Mouse (Mus musculus) cerebellum, adult 9-10 months (tissue): ENCODE data around the gene Ilf2.

Source experiments
- DNase-seq: peaks from one replicate; pipeline ENCODE4 v3.0.0; 2022

Gene Ilf2

GRCm38 (mm10) chr3:90475831-90476611 lies at the start of gene Ilf2:
Gene Ilf2, plus strand, starts transcription at chr3:90476126.
- DNase-seq = peak; percentile 98

GRCm38 (mm10) chr3:90427574-90427973 lies 48.4 kb upstream of the Ilf2 start:
- DNase-seq = no peak

GRCm38 (mm10) chr3:90428186-90428585 lies 47.7 kb upstream of the Ilf2 start:
- DNase-seq = no peak

- DNase-seq = no peak
Observed at GRCm38 (mm10) chr3:90429576-90429975, 46.4 kb upstream of the Ilf2 start.

- peak; percentile 32 for DNase-seq
Observed at GRCm38 (mm10) chr3:90432348-90432747, 43.6 kb upstream of the Ilf2 start.

- peak; percentile 69 for DNase-seq
Observed at GRCm38 (mm10) chr3:90432811-90433219, 43.1 kb upstream of the Ilf2 start.

- peak; percentile 100 for DNase-seq
Observed at GRCm38 (mm10) chr3:90433381-90434020, 42.4 kb upstream of the Ilf2 start, which contains the start of gene Ints3. Gene Ints3, minus strand, starts transcription at chr3:90433622.

DNA sequence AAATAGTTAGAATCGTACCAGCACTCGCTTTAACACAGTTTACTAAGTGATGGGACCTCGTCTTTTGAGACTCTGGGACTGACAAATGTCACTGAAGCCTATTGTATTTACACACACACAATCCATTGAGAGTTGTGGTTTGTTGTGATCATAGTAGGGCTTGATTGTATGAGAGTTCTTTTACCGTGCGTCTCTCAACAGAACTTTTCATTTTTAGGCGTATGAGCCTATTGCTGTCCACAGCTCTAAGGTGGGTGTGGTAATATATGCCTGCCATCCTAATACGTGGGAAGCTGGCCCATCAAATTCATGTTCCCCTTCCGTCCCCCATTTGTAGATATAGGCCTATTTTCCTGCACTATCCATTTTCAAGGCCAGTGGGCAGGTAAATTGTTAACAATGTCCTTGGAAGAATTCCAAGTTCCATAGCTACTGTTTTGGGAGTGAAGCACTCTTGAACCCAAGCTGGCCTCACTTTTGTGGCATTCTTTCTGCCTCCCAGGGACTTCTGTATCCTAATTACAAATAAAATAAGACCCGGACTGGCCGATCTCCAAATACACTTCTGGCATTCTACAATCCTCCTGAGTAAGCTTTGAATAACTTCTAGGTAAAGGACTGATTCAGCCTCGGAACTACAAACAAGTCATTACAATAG lies 41.7 kb upstream of the Ilf2 start:
- peak; percentile 64 for DNase-seq

- no peak for DNase-seq
Observed at GRCm38 (mm10) chr3:90437131-90437530, 38.8 kb upstream of the Ilf2 start.

DNA sequence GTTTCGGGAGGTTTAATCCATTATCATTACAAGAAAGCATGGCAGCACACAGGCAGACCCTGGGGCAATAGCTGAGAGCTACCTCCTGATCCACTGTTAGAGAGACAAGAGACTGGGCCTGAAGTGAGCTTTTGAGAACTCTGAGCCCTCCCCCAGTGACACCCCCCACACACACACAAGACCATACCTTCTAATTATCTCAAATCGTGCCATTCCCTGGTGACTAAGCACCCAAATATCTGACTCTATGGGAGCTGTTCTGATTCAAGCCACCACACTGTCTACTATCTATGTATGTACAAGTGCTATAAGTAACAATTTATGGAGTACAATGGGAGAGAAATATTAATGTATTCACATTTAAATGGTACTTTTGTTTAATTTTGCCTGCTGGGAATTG lies 35.2 kb upstream of the Ilf2 start:
- no peak for DNase-seq

DNA sequence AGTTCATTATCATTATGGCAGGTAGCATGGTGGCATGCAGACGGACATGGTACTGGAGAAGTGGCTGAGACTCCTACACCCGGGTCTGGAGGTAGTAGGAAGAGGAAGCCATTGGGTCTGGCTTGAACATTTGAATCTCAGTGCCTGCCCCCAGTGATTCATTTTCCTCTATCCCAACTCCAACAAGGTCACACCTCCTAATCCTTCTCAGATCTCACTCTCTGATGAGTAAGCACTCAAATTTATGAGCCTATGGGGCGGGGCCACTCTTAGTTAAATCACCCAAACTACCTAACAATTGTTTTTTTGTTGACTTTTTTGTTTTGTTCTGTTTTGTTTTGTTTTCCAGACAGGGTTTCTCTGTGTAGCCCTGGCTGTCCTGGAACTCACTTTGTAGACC lies 31.9 kb upstream of the Ilf2 start:
- DNase-seq = no peak

DNA sequence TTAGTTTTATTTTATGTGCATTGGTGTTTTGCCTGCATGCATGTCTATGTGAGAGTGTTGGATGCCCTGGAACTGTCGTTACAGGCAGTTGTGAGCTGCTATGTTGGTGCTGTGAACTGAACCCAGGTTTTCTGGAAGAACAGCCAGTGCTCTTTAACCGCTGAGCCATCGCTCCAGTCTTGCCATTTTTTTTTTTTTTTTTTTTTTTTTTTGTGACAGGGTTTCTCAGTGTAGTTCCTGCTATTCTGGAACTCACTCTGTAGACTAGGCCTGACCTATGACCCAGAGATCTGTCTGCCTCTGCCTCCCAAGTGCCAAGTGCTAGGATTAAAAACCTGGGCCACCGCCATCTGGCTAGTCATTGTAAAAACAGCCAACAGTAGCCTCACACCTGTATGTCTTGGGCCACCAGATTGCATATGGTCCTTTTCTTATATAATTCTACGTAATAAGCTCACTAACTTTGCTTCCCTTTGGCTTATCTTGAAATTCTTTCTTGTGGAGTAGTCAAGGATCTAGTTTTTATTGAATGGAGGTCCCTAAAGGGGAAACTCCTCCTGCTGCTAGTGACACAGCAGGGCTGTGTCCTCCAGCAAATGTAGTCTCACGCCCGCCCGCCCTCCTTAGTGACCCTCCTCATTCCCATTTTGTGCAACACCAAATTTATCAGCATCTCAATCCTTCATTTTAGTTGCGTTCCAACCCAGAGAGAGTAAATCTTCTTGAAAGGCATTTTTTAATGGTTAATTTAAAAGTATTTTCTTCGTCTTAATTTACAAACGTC lies 30.3 kb upstream of the Ilf2 start:
- DNase-seq = no peak

GRCm38 (mm10) chr3:90446389-90447122 lies 29.4 kb upstream of the Ilf2 start:
- DNase-seq = peak; percentile 32

GRCm38 (mm10) chr3:90447123-90447494 lies 28.8 kb upstream of the Ilf2 start:
- DNase-seq = no peak

GRCm38 (mm10) chr3:90448626-90449025 lies 27.3 kb upstream of the Ilf2 start:
- DNase-seq = no peak

DNA sequence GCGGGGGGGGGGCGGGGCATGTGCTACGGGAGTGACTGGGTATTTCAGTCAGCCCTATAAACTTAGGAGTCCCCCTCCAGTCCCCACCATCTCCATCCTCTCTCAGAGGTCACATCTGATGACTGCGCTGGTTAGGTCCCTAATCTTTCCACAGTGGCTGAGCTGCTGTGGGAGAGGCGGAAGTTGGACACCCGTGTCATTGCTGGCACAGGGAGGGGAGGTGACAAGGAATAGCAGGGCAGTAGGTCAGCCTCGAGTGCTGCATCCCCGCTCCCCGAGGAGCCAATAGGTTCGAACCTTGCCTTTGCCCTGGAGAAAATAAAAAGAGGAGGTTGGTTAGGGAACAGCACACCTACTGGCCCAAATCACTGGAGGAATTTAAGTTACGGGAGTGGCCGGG lies 25.1 kb upstream of the Ilf2 start:
- DNase-seq = no peak

DNA sequence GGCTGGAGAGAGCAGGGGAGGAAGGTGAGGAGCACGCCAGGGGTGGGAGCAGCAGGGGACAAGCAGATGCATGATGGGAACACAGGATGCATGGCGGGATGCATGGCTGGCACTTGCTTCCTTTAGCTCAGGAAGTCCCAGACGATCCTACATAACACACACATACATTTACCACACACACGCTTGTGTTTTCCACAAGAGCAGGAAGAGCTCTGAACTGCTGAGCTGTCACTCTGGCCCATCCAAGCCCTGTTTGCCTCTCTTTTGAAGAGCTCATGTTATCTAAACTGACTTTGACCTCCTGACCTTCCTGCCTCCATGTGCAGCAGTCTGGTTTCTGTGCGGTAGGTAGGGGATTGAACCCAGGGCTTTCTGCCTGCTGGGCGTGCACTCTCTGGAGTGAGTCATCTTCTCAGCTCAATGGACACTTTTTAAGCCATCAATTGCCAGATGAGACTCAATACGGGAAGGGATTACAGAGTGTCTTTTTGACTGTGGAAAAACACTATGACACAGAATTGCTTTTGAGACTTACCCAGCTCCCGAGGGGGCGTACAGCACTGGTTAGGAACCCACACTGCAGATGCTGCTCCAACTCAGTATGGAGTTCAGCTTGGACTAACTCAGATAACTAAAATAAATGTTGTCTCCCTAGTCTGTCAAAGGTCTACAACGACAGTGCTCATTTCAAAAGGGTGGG lies 24.4 kb upstream of the Ilf2 start:
- no peak for DNase-seq

DNA sequence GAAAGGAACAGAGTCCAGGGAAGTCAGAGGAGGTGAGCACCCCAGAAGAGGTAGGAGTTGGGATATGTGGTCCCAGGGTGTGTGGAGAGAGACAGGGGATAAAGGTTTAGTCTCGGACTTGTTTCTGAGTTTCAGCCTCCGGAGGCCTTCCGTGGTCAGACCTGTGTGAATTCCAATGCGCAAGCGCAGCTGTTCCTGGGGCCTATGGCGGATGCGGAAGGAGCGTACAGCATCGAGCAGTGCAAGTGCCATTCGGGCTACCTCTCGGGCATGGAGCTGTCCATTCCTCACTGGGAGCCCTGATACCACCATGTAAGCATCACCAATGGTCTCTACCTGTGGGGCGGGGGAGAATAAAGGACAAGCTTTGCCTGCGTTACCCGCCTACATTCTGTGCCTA lies 21.0 kb upstream of the Ilf2 start:
- no peak for DNase-seq

- DNase-seq = no peak
Observed at GRCm38 (mm10) chr3:90459727-90460126, 16.2 kb upstream of the Ilf2 start.

DNA sequence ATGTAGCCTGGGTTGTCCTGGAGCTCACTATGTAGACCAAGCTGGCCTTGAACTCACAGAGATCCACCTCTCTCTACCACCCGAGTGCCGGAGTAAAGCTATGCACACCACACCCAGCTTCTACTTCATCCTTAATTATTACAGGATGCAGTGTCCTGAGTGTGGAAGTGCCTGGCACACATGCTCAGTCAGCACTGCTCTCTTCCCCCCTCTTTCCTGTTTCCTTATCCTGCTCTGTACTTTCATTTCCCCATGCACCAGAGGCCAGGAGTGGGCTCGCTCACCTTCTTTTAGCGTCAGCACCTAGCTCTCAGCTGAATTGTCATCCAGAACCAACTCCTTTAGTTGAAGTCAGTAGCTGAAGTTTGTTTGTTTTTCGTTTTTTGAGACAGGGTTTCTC lies 15.6 kb upstream of the Ilf2 start:
- DNase-seq = no peak

- DNase-seq = no peak
Observed at GRCm38 (mm10) chr3:90461935-90462334, 14.0 kb upstream of the Ilf2 start.

GRCm38 (mm10) chr3:90462579-90462978 lies 13.3 kb upstream of the Ilf2 start:
- DNase-seq = no peak
